ENCODE assay signal across 8 mouse cellular contexts in the genomic region with DNA sequence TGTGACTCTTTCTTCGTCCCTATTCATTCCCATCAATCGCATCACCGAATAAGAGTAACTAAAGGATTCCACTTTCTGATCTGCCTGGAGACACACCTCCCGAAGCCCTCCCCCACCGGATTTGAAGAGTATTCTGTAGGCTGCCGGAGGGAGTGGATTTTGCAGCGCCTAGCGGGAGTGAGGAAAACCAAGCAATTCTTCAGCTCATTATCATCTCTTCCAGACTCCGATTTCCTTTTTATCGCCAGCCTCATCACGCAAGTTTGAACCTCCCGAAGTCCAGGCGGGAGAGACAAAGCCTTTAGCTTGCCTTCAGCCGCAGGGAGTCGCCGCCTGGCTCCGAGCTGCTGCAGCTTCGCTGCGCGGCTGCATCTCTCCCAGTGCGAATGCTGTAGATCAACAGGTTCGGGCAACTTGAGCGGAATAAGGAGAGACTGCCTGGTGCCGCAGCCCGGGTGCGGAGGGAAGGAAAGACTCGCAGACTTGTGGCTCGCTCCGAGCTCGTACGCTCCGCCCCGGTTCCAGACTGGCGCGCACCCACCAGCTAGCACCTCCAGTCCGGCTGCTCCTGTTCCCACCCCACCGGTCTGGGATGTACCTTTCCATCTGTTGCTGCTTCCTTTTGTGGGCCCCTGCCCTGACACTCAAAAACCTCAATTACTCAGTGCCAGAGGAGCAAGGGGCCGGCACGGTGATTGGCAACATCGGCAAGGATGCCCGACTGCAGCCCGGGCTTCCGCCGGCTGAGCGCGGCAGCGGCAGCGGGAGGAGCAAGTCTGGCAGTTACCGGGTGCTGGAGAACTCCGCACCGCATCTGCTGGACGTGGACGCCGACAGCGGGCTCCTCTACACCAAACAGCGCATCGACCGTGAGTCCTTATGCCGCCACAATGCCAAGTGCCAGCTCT. TPM values are rescaled to one million over a fixed set of nuclear protein-coding genes. Genes with fewer than 3 reads are reported as not detected.
DNase-seq lines count a peak whose midpoint lies in the region; ATAC-seq and TF ChIP-seq lines count a peak whose summit lies in the region.

No protein-coding gene starts in this region.

- H3K9me3 ChIP-seq in limb, embryonic 11.5 days (ENCODE audit: control insufficient read depth, low read length) = no peaks in the 10 kb centered on the region

- H3K27me3 ChIP-seq in liver, adult 2 months (ENCODE audit: control insufficient read depth, insufficient read depth, low read length) = peaks cover 26% of the 10 kb centered on the region; the same call in 1 of the 2 replicates
- peaks cover 28% of the 10 kb centered on the region for H3K27me3 ChIP-seq in limb, embryonic 11.5 days (ENCODE audit: control insufficient read depth, insufficient read depth, low read length)

- H3K79me2 ChIP-seq in liver, adult 2 months (ENCODE audit: control insufficient read depth, insufficient read depth, low read length) = no peaks in the 10 kb centered on the region

- H3K9ac ChIP-seq in liver, adult 2 months (ENCODE audit: low read depth, low read length) = peak overlapping the region; percentile 29
- H3K9ac ChIP-seq in limb, embryonic 11.5 days (ENCODE audit: low read length) = peak overlapping the region; percentile 36

- DNase-seq in liver, adult 2 months (ENCODE audit: extremely low read depth, low read depth, low spot score) = no peak
- DNase-seq in liver = no peak
- peak; percentile 71 for DNase-seq in embryo, embryonic 11 days
- peak; percentile 22 to 37 for DNase-seq in gastrocnemius, postnatal 4 days (ENCODE audit: low spot score in 2 of 2)
- peak; percentile 6 for DNase-seq in kidney, adult 11 months
- peak; percentile 68 for DNase-seq in limb, embryonic 11.5 days (ENCODE audit: low spot score)
- DNase-seq in neural tube, embryonic 10.5 days (ENCODE audit: extremely low spot score, low spot score) = peak; percentile 77

- H3K27ac ChIP-seq in liver, adult 2 months (replicated peaks; ENCODE audit: insufficient read depth, low read depth, low read length) = no peak overlapping the region; the same call in 1 of the 2 replicates
- no peak overlapping the region for H3K27ac ChIP-seq in limb, embryonic 11.5 days (replicated peaks; ENCODE audit: low read depth, low read length)

- H3K4me2 ChIP-seq in limb, embryonic 11.5 days (ENCODE audit: low read depth, severe bottlenecking) = peak overlapping the region; percentile 74

- TF ChIP-seq POLR2A in liver, adult 2 months (IDR thresholded peaks at IDR 0.05; ENCODE audit: extremely low read depth, insufficient read depth, low read length) = no peak

- ATAC-seq in limb, embryonic 11.5 days (ENCODE audit: insufficient number of reproducible peaks, low FRiP score, low TSS enrichment, low read depth) = no peak
- ATAC-seq in megakaryocyte-erythroid progenitor cell, adult 5-6 weeks (replicated peaks; ENCODE audit: low FRiP score, low TSS enrichment, poor library complexity, severe bottlenecking) = no peak

- H3K36me3 ChIP-seq in liver, adult 2 months (ENCODE audit: control insufficient read depth, insufficient read depth, low read length) = no peaks in the 10 kb centered on the region
- H3K36me3 ChIP-seq in limb, embryonic 11.5 days (ENCODE audit: control insufficient read depth, insufficient read depth, low read length) = no peaks in the 10 kb centered on the region

- TF ChIP-seq CTCF in liver, adult 2 months (IDR thresholded peaks at IDR 0.05; ENCODE audit: low read depth, low read length) = no peak

- H3K4me3 ChIP-seq in liver, adult 2 months (ENCODE audit: insufficient read depth, low read depth, low read length) = peak overlapping the region; percentile 52
- peak overlapping the region; percentile 54 for H3K4me3 ChIP-seq in limb, embryonic 11.5 days (ENCODE audit: low read depth, low read length)

- WGBS in liver, adult 2 months = 2% methylated on average over 59 of the region's 59 CpGs
- WGBS in limb, embryonic 11.5 days = under 1% methylated on average over 59 of the region's 59 CpGs

- no peaks in the 10 kb centered on the region; the same call in 1 of the 2 replicates for H3K4me1 ChIP-seq in liver, adult 2 months (ENCODE audit: control insufficient read depth, insufficient read depth, low read length)
- no peaks in the 10 kb centered on the region for H3K4me1 ChIP-seq in limb, embryonic 11.5 days (ENCODE audit: control insufficient read depth, insufficient read depth, low read length)

RNA-seq across cellular contexts. Expression of a gene that starts 2.4 kb away (rescaled TPM):
- total RNA-seq in liver, adult 2 months (2014; rRNA removed) = 1.1 and 2.4 TPM in 2 replicates
- polyA plus RNA-seq in liver, adult 2 months (2012; rRNA removed) = 0.07 and 0.26 TPM in 2 replicates
- total RNA-seq in gastrocnemius, postnatal 4 days (2021) = 1 to 10 TPM; 7.6 to 8.1 TPM
- 6.4 and 6.6 TPM in 2 replicates for polyA plus RNA-seq in limb, embryonic 11.5 days (2014; fragmentation: Nextera tagmentation; extraction: Ambion mirVana)
- total RNA-seq in megakaryocyte-erythroid progenitor cell, adult 5-6 weeks (2014; fragmentation: Nextera tagmentation) = 0.15 TPM in 2 replicates
- total RNA-seq in megakaryocyte-erythroid progenitor cell, adult 5-6 weeks (2017) = 0.08 TPM in 1 of 2 replicates, not detected in the other

Comparison
In these comparisons a context has a peak if more than half of its experiments do, and no peak if none do; other contexts are left out.
1. DNase-seq: peak in embryo, embryonic 11 days (single experiment), gastrocnemius, postnatal 4 days (2 of 2), kidney, adult 11 months (single experiment), limb, embryonic 11.5 days (single experiment) and neural tube, embryonic 10.5 days (single experiment); none in liver, adult 2 months (single experiment) and liver (single experiment).